Mouse (Mus musculus) megakaryocyte, embryonic 14.5 days (primary cell): Measurements from ENCODE around the gene Cog1.

ENCODE experiments used
- FLI1 ChIP-seq: IDR thresholded peaks from 2 replicates; pipeline ENCODE4 v1.6.1; 2012; ENCODE audit warnings: low read length, inconsistent platforms, mixed read lengths
- GATA1 ChIP-seq: IDR thresholded peaks from 3 replicates; pipeline ENCODE4 v1.6.1; 2012; ENCODE audit warnings: mixed read lengths, low read length, inconsistent platforms, borderline replicate concordance

DNA sequence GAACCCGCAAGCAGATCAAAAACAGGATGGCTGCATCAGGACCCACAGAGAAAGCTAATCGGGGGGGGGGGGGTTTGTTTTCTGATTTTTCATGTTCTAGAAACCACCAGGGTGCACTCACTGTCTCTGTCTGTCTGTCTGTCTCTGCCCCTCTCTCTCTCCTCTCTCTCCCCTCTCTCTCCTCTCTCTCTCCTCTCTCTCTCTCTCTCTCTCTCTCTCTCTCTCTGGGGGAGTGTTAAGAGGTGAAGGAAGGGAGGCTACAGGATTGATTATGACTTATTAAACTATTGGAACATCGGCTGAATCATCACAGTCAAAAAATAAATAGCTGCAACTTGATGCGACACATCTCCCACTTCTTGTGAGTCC is 30.7 kb upstream of the Cog1 start:
- TF ChIP-seq FLI1: no peak
- TF ChIP-seq GATA1: no peak
